Mouse (Mus musculus) neural tube, embryonic 11.5 days (tissue): ENCODE results near the gene Gpi1. TPM values are rescaled to one million over a fixed set of nuclear protein-coding genes. Genes with fewer than 3 reads are reported as not detected.

Source experiments
- ATAC-seq: fragments of 200-750 bp; cut with Nextera tagmentation; 2 replicates; pipeline ENCODE4 v1.8.0; 2017; ENCODE audit warnings: moderate number of reproducible peaks, mild to moderate bottlenecking, moderate TSS enrichment, moderate library complexity; ENCODE audit not compliant: insufficient read depth, low FRiP score, low TSS enrichment
- DNase-seq: peaks from one replicate; pipeline ENCODE4 v3.0.0-alpha.2; 2015; ENCODE audit warnings: low spot score
- H3K27ac ChIP-seq: fragments of 300-500 bp; sonication (generic); 2 replicates; pipeline ENCODE4 v1.5.1; 2014; ENCODE audit warnings: low read depth, mild to moderate bottlenecking, low read length
- H3K27me3 ChIP-seq: fragments of 300-500 bp; sonication (generic); 2 replicates; pipeline ENCODE4 v1.6.1; 2014; ENCODE audit warnings: mild to moderate bottlenecking, low read length, mixed read lengths; ENCODE audit not compliant: control insufficient read depth, insufficient read depth
- H3K36me3 ChIP-seq: fragments of 300-500 bp; sonication (generic); 2 replicates; pipeline ENCODE4 v1.6.1; 2014; ENCODE audit warnings: mild to moderate bottlenecking, low read length, moderate library complexity, mixed read lengths; ENCODE audit not compliant: control insufficient read depth, insufficient read depth
- H3K4me1 ChIP-seq: fragments of 300-500 bp; sonication (generic); 2 replicates; pipeline ENCODE4 v1.6.1; 2014; ENCODE audit warnings: low read length, mixed read lengths; ENCODE audit not compliant: control insufficient read depth, insufficient read depth
- H3K4me2 ChIP-seq: fragments of 300-500 bp; sonication (generic); 2 replicates; pipeline ENCODE4 v1.6.1; 2014; ENCODE audit warnings: low read depth, mild to moderate bottlenecking, moderate library complexity
- H3K4me3 ChIP-seq: fragments of 300-500 bp; sonication (generic); 2 replicates; pipeline ENCODE4 v1.5.1; 2014; ENCODE audit warnings: low read depth, low read length
- H3K9ac ChIP-seq: fragments of 300-500 bp; sonication (generic); 2 replicates; pipeline ENCODE4 v1.6.1; 2014; ENCODE audit warnings: mild to moderate bottlenecking, low read length
- H3K9me3 ChIP-seq: fragments of 300-500 bp; sonication (generic); 2 replicates; pipeline ENCODE4 v1.6.1; 2016; ENCODE audit warnings: low read length; ENCODE audit not compliant: control insufficient read depth
- WGBS: fragments of 180-500 bp; shearing (Covaris S2); extraction: QIAGEN DNeasy Blood & Tissue Kit; methylation state at CpG from one replicate; pipeline ENCODE4 v1.1.7; 2014; 5-methylcytosine and 5-hydroxymethylcytosine counted together
- polyA plus RNA-seq: library from polyadenylated mRNA; unstranded; fragments of >200 nt; fragmentation: Nextera tagmentation; extraction: Ambion mirVana; gene quantifications from 2 replicates; pipeline ENCODE4 v1.2.1, GENCODE M21; 2014

Gpi1 gene
- polyA plus RNA-seq, 1 experiment from 2014 or later: 324 TPM

- Histone ChIP-seq H3K4me1 (no peaks in the 10 kb centered on the region), H3K4me2 (no peak overlapping the region), H3K4me3 (no peak overlapping the region), H3K9me3 (no peaks in the 10 kb centered on the region), H3K27ac (no peak overlapping the region), H3K9ac (no peak overlapping the region), H3K27me3 (no peaks in the 10 kb centered on the region), H3K36me3 (peaks cover 4% of the 10 kb centered on the region)
- DNase-seq (no peak), ATAC-seq (no peak)
- whole genome bisulfite sequencing: 84% methylated on average over 9 of the region's 9 CpGs
Measured at GRCm38 (mm10) chr7:34257279-34257678, 27.1 kb upstream of the Gpi1 start.

GRCm38 (mm10) chr7:34255916-34256315 lies 25.8 kb upstream of the Gpi1 start:
- Histone ChIP-seq H3K36me3 (peaks cover 2% of the 10 kb centered on the region), H3K4me1 (no peaks in the 10 kb centered on the region), H3K27ac (no peak overlapping the region), H3K9me3 (no peaks in the 10 kb centered on the region), H3K9ac (no peak overlapping the region), H3K4me3 (no peak overlapping the region), H3K4me2 (no peak overlapping the region), H3K27me3 (no peaks in the 10 kb centered on the region)
- 96% methylated on average over 1 of the region's 1 CpGs for WGBS
- ATAC-seq (no peak), DNase-seq (no peak)

GRCm38 (mm10) chr7:34255137-34255536 lies 25.0 kb upstream of the Gpi1 start:
- H3K27ac ChIP-seq: no peak overlapping the region
- no peaks in the 10 kb centered on the region for H3K4me1 ChIP-seq
- H3K27me3 ChIP-seq: no peaks in the 10 kb centered on the region
- no peak overlapping the region for H3K4me2 ChIP-seq
- WGBS: 75% methylated on average over 3 of the region's 3 CpGs
- ATAC-seq (no peak), DNase-seq (no peak)
- no peaks in the 10 kb centered on the region for H3K9me3 ChIP-seq
- peaks cover 2% of the 10 kb centered on the region for H3K36me3 ChIP-seq
- no peak overlapping the region for H3K9ac ChIP-seq
- no peak overlapping the region for H3K4me3 ChIP-seq

GRCm38 (mm10) chr7:34252030-34252429 lies 21.9 kb upstream of the Gpi1 start:
- no peak overlapping the region for H3K4me2 ChIP-seq
- ATAC-seq: no peak
- H3K9me3 ChIP-seq: no peaks in the 10 kb centered on the region
- no peaks in the 10 kb centered on the region for H3K27me3 ChIP-seq
- no peak overlapping the region for H3K27ac ChIP-seq
- peaks cover 4% of the 10 kb centered on the region for H3K36me3 ChIP-seq
- H3K4me1 ChIP-seq: no peaks in the 10 kb centered on the region
- WGBS: 94% methylated on average over 2 of the region's 2 CpGs
- no peak overlapping the region for H3K9ac ChIP-seq
- no peak for DNase-seq
- no peak overlapping the region for H3K4me3 ChIP-seq

- no peaks in the 10 kb centered on the region for H3K27me3 ChIP-seq
- H3K4me3 ChIP-seq: no peak within 1 kb of the TSS
- no peak for DNase-seq
- peaks cover 2% of the 10 kb centered on the region; the same call in 1 of the 2 replicates for H3K36me3 ChIP-seq
- ATAC-seq: no peak
- no peaks in the 10 kb centered on the region for H3K9me3 ChIP-seq
- no peak within 1 kb of the TSS for H3K4me2 ChIP-seq
- no peak within 1 kb of the TSS for H3K27ac ChIP-seq
- no peaks in the 10 kb centered on the region for H3K4me1 ChIP-seq
- WGBS: 91% methylated on average over 7 of the region's 7 CpGs
- no peak within 1 kb of the TSS for H3K9ac ChIP-seq
Measured at GRCm38 (mm10) chr7:34250738-34251137, 20.6 kb upstream of the Gpi1 start, which contains the start of gene Gm6096. Gene Gm6096 (plus strand): TSS chr7:34251038.

- no peak overlapping the region for H3K4me2 ChIP-seq
- H3K9ac ChIP-seq: no peak overlapping the region
- H3K36me3 ChIP-seq: peaks cover 6% of the 10 kb centered on the region
- H3K27me3 ChIP-seq: no peaks in the 10 kb centered on the region
- H3K9me3 ChIP-seq: no peaks in the 10 kb centered on the region
- no peak overlapping the region for H3K4me3 ChIP-seq
- 88% methylated on average over 3 of the region's 3 CpGs for WGBS
- ATAC-seq (no peak), DNase-seq (no peak)
- no peak overlapping the region for H3K27ac ChIP-seq
- H3K4me1 ChIP-seq: no peaks in the 10 kb centered on the region
Measured at GRCm38 (mm10) chr7:34246870-34247499, 16.8 kb upstream of the Gpi1 start.

GRCm38 (mm10) chr7:34242176-34242575 lies 12.0 kb upstream of the Gpi1 start:
- Histone ChIP-seq H3K4me1 (no peaks in the 10 kb centered on the region), H3K27me3 (no peaks in the 10 kb centered on the region), H3K9me3 (no peaks in the 10 kb centered on the region), H3K36me3 (peaks cover 11% of the 10 kb centered on the region), H3K27ac (no peak overlapping the region), H3K4me3 (no peak overlapping the region), H3K9ac (no peak overlapping the region), H3K4me2 (no peak overlapping the region)
- ATAC-seq (no peak), DNase-seq (no peak)
- WGBS: 91% methylated on average over 11 of the region's 11 CpGs

- H3K9me3 ChIP-seq: no peaks in the 10 kb centered on the region
- DNase-seq (no peak), ATAC-seq (no peak)
- H3K9ac ChIP-seq: no peak overlapping the region
- no peaks in the 10 kb centered on the region for H3K27me3 ChIP-seq
- WGBS: 88% methylated on average over 5 of the region's 5 CpGs
- peaks cover 7% of the 10 kb centered on the region; the same call in 1 of the 2 replicates for H3K36me3 ChIP-seq
- no peak overlapping the region for H3K4me3 ChIP-seq
- no peaks in the 10 kb centered on the region for H3K4me1 ChIP-seq
- no peak overlapping the region for H3K27ac ChIP-seq
- no peak overlapping the region for H3K4me2 ChIP-seq
Measured at GRCm38 (mm10) chr7:34238086-34238485, 8.0 kb upstream of the Gpi1 start.

- Histone ChIP-seq H3K4me3 (no peak overlapping the region), H3K9me3 (no peaks in the 10 kb centered on the region), H3K27ac (no peak overlapping the region), H3K27me3 (no peaks in the 10 kb centered on the region), H3K4me1 (no peaks in the 10 kb centered on the region), H3K9ac (no peak overlapping the region), H3K4me2 (no peak overlapping the region), H3K36me3 (peaks cover 7% of the 10 kb centered on the region; the same call in 1 of the 2 replicates)
- no peak for DNase-seq
- 89% methylated on average over 5 of the region's 5 CpGs for WGBS
- ATAC-seq: no peak
Measured at GRCm38 (mm10) chr7:34235602-34236001, 5.5 kb upstream of the Gpi1 start.
